Mouse (Mus musculus): Measurements from ENCODE around the gene Cd69.

Gene Cd69

GRCm38 (mm10) chr6:129275220-129275619, at the start of gene Cd69:
TSS of gene Cd69 (minus strand) at chr6:129275436.
- DNase-seq (ENCODE audit: low spot score): no peak

GRCm38 (mm10) chr6:129319331-129319730, 44.1 kb upstream of the Cd69 start:
- no peak for DNase-seq (ENCODE audit: low spot score)

- DNase-seq (ENCODE audit: low spot score): no peak
Measured at GRCm38 (mm10) chr6:129318395-129318794, 43.2 kb upstream of the Cd69 start.

GRCm38 (mm10) chr6:129316463-129316862, 41.2 kb upstream of the Cd69 start:
- DNase-seq (ENCODE audit: low spot score): no peak

GRCm38 (mm10) chr6:129315698-129316097, 40.5 kb upstream of the Cd69 start:
- DNase-seq (ENCODE audit: low spot score): no peak

- no peak for DNase-seq (ENCODE audit: low spot score)
Measured at GRCm38 (mm10) chr6:129314655-129315168, 39.5 kb upstream of the Cd69 start.

GRCm38 (mm10) chr6:129312499-129312898, 37.3 kb upstream of the Cd69 start:
- DNase-seq (ENCODE audit: low spot score): no peak

GRCm38 (mm10) chr6:129304180-129304579, 28.9 kb upstream of the Cd69 start:
- no peak for DNase-seq (ENCODE audit: low spot score)

GRCm38 (mm10) chr6:129288708-129289107, 13.5 kb upstream of the Cd69 start:
- no peak for DNase-seq (ENCODE audit: low spot score)

- DNase-seq (ENCODE audit: low spot score): no peak
Measured at GRCm38 (mm10) chr6:129284384-129285104, 9.3 kb upstream of the Cd69 start.

- DNase-seq (ENCODE audit: low spot score): no peak
Measured at GRCm38 (mm10) chr6:129283271-129283670, 8.0 kb upstream of the Cd69 start.

GRCm38 (mm10) chr6:129276483-129276882, 1.2 kb upstream of the Cd69 start:
- DNase-seq (ENCODE audit: low spot score): no peak

GRCm38 (mm10) chr6:129275624-129276203, 478 bp upstream of the Cd69 start:
- DNase-seq (ENCODE audit: low spot score): no peak

GRCm38 (mm10) chr6:129274476-129274875, 760 bp downstream of the Cd69 start:
- no peak for DNase-seq (ENCODE audit: low spot score)

- DNase-seq (ENCODE audit: low spot score): no peak
Measured at GRCm38 (mm10) chr6:129273662-129274061, 1.6 kb downstream of the Cd69 start.

GRCm38 (mm10) chr6:129266438-129267022, 8.7 kb downstream of the Cd69 start:
- DNase-seq (ENCODE audit: low spot score): no peak

- DNase-seq (ENCODE audit: low spot score): no peak
Measured at GRCm38 (mm10) chr6:129265821-129266220, 9.4 kb downstream of the Cd69 start.

GRCm38 (mm10) chr6:129260940-129261339, 14.3 kb downstream of the Cd69 start:
- no peak for DNase-seq (ENCODE audit: low spot score)

- DNase-seq (ENCODE audit: low spot score): no peak
Measured at GRCm38 (mm10) chr6:129260034-129260433, 15.2 kb downstream of the Cd69 start.

GRCm38 (mm10) chr6:129256018-129256417, 19.2 kb downstream of the Cd69 start:
- no peak for DNase-seq (ENCODE audit: low spot score)

- no peak for DNase-seq (ENCODE audit: low spot score)
Measured at GRCm38 (mm10) chr6:129254949-129255602, 20.2 kb downstream of the Cd69 start.

- DNase-seq (ENCODE audit: low spot score): no peak
Measured at GRCm38 (mm10) chr6:129254314-129254713, 20.9 kb downstream of the Cd69 start.

GRCm38 (mm10) chr6:129248243-129248642, 27.0 kb downstream of the Cd69 start:
- DNase-seq (ENCODE audit: low spot score): no peak
